Mouse (Mus musculus): ENCODE data around the gene Dennd6a. TPM values are rescaled to one million over a fixed set of nuclear protein-coding genes. Genes with fewer than 3 reads are reported as not detected.

The Dennd6a gene
- polyA plus RNA-seq, 1 experiment from 2014 or later = 9.9 TPM

DNA sequence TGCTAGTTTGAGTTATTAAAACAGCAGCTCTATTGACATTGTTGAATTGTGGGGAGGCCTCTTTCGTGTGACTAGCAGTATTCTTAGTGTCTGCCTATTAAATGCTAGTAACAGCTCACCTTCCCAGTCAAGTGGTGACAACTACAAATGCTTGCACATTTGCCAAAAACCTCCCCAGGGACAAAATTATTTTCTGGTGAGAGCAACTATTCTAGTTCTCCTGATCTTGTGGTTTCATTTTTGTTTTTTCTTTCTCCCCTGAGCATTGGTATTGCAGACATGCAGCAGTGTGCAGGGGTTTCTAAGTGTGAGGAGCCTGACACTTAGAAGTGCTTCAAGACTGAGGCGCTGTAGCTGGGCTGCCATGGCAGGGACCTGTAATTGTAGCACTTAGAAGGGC, 74.2 kb downstream of the Dennd6a start:
- Histone ChIP-seq H3K27me3 (ENCODE audit: insufficient read depth, low read length) (no peaks in the 10 kb centered on the region), H3K4me1 (ENCODE audit: insufficient read depth) (peaks cover 8% of the 10 kb centered on the region), H3K4me3 (ENCODE audit: low read depth, low read length) (no peak overlapping the region), H3K9me3 (ENCODE audit: low read length) (no peaks in the 10 kb centered on the region), H3K4me2 (ENCODE audit: low read depth, low read length) (no peak overlapping the region), H3K9ac (replicated peaks) (no peak overlapping the region), H3K36me3 (replicated peaks; ENCODE audit: insufficient read depth, low read length) (peaks cover 27% of the 10 kb centered on the region), H3K27ac (ENCODE audit: low read depth) (no peak overlapping the region)
- 82% methylated on average over 2 of the region's 2 CpGs for WGBS (ENCODE audit: insufficient replicate concordance)
- TF ChIP-seq EP300 (IDR thresholded peaks at IDR 0.05; ENCODE audit: low read depth) (no peak), CTCF (IDR thresholded peaks at IDR 0.05; ENCODE audit: low read depth) (no peak)
- DNase-seq (no peak), ATAC-seq (no peak)

- no peaks in the 10 kb centered on the region; the same call in 1 of the 2 replicates for H3K4me1 ChIP-seq (ENCODE audit: insufficient read depth)
- H3K27me3 ChIP-seq (ENCODE audit: insufficient read depth, low read length) = no peaks in the 10 kb centered on the region
- H3K4me3 ChIP-seq (ENCODE audit: low read depth, low read length) = no peak overlapping the region
- no peak overlapping the region for H3K27ac ChIP-seq (ENCODE audit: low read depth)
- H3K9me3 ChIP-seq (ENCODE audit: low read length) = no peaks in the 10 kb centered on the region
- H3K9ac ChIP-seq (replicated peaks) = no peak overlapping the region
- TF ChIP-seq CTCF (IDR thresholded peaks at IDR 0.05; ENCODE audit: low read depth) = peak; percentile 71
- TF ChIP-seq EP300 (IDR thresholded peaks at IDR 0.05; ENCODE audit: low read depth) = no peak
- DNase-seq (peak; percentile 26), ATAC-seq (peak; percentile 29; the same call in 1 of the 2 replicates)
- no peak overlapping the region for H3K4me2 ChIP-seq (ENCODE audit: low read depth, low read length)
- peaks cover 56% of the 10 kb centered on the region for H3K36me3 ChIP-seq (replicated peaks; ENCODE audit: insufficient read depth, low read length)
Observed at GRCm38 (mm10) chr14:26651901-26652300, 78.2 kb downstream of the Dennd6a start.

GRCm38 (mm10) chr14:26658178-26658577, 84.5 kb downstream of the Dennd6a start:
- ATAC-seq (no peak), DNase-seq (no peak)
- Histone ChIP-seq H3K9ac (replicated peaks) (no peak overlapping the region), H3K36me3 (replicated peaks; ENCODE audit: insufficient read depth, low read length) (peaks cover 45% of the 10 kb centered on the region), H3K27me3 (ENCODE audit: insufficient read depth, low read length) (no peaks in the 10 kb centered on the region), H3K4me1 (ENCODE audit: insufficient read depth) (0 out of 2 replicates have a peak, but pooled peaks cover 3% of the 10 kb centered on the region), H3K4me2 (ENCODE audit: low read depth, low read length) (no peak overlapping the region), H3K27ac (ENCODE audit: low read depth) (no peak overlapping the region), H3K9me3 (ENCODE audit: low read length) (no peaks in the 10 kb centered on the region), H3K4me3 (ENCODE audit: low read depth, low read length) (no peak overlapping the region)
- TF ChIP-seq CTCF (IDR thresholded peaks at IDR 0.05; ENCODE audit: low read depth) (no peak), EP300 (IDR thresholded peaks at IDR 0.05; ENCODE audit: low read depth) (no peak)

DNA sequence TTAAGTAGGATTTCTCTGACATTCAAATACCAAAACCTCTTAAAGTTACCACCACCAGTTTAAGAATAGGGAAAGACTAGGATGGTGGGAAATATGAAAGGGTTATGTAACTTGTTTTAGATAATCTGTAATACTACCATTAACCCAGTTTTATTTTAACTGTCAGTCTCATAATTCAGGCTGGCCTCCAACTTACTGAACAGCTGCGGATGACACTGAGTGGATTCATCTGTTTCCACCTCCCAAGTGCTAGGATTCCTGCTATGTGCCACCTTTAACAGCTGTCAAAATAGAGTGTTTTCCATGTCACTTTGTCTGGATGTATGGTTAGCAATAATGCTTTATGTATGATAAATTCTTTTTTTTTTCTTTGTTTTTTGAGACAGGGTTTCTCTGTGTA, 86.6 kb downstream of the Dennd6a start:
- no peaks in the 10 kb centered on the region for H3K9me3 ChIP-seq (ENCODE audit: low read length)
- no peak overlapping the region for H3K27ac ChIP-seq (ENCODE audit: low read depth)
- no peaks in the 10 kb centered on the region for H3K27me3 ChIP-seq (ENCODE audit: insufficient read depth, low read length)
- WGBS (ENCODE audit: insufficient replicate concordance) = 88% methylated on average over 1 of the region's 1 CpGs
- H3K9ac ChIP-seq (replicated peaks) = no peak overlapping the region
- ATAC-seq (no peak), DNase-seq (no peak)
- no peak for TF ChIP-seq CTCF (IDR thresholded peaks at IDR 0.05; ENCODE audit: low read depth)
- TF ChIP-seq EP300 (IDR thresholded peaks at IDR 0.05; ENCODE audit: low read depth) = no peak
- H3K4me3 ChIP-seq (ENCODE audit: low read depth, low read length) = no peak overlapping the region
- peaks cover 37% of the 10 kb centered on the region for H3K36me3 ChIP-seq (replicated peaks; ENCODE audit: insufficient read depth, low read length)
- H3K4me2 ChIP-seq (ENCODE audit: low read depth, low read length) = no peak overlapping the region
- H3K4me1 ChIP-seq (ENCODE audit: insufficient read depth) = 0 out of 2 replicates have a peak, but pooled peaks cover 3% of the 10 kb centered on the region

- H3K27ac ChIP-seq (ENCODE audit: low read depth) = no peak overlapping the region
- DNase-seq = no peak
- H3K9me3 ChIP-seq (ENCODE audit: low read length) = no peaks in the 10 kb centered on the region
- no peak for TF ChIP-seq EP300 (IDR thresholded peaks at IDR 0.05; ENCODE audit: low read depth)
- TF ChIP-seq CTCF (IDR thresholded peaks at IDR 0.05; ENCODE audit: low read depth) = no peak
- peaks cover 38% of the 10 kb centered on the region for H3K36me3 ChIP-seq (replicated peaks; ENCODE audit: insufficient read depth, low read length)
- H3K9ac ChIP-seq (replicated peaks) = no peak overlapping the region
- H3K27me3 ChIP-seq (ENCODE audit: insufficient read depth, low read length) = no peaks in the 10 kb centered on the region
- ATAC-seq = no peak
- H3K4me1 ChIP-seq (ENCODE audit: insufficient read depth) = peaks cover 7% of the 10 kb centered on the region; the same call in 1 of the 2 replicates
- H3K4me3 ChIP-seq (ENCODE audit: low read depth, low read length) = no peak overlapping the region
- 64% methylated on average over 3 of the region's 3 CpGs for WGBS (ENCODE audit: insufficient replicate concordance)
- H3K4me2 ChIP-seq (ENCODE audit: low read depth, low read length) = no peak overlapping the region
Observed at GRCm38 (mm10) chr14:26662016-26662415, 88.4 kb downstream of the Dennd6a start.

DNA sequence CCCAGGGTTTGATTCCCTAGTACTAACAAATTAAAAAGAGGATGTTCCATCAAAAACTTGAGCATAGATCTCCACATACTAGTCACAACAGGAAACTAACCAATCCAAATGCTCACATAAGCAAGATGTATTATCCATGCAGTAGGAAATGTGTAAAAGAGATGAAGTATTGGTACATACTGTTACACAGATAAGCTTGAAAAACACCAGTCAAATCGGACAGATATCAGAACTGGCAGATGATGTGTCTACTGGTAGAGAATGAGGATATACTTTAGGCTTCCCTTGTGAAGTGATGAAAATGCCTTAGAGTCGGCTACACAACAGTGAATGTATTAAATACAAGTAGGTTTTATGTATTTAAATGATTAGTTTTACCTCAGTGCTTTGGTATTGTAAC, 88.8 kb downstream of the Dennd6a start:
- Histone ChIP-seq H3K27ac (ENCODE audit: low read depth) (no peak overlapping the region), H3K4me2 (ENCODE audit: low read depth, low read length) (no peak overlapping the region), H3K27me3 (ENCODE audit: insufficient read depth, low read length) (no peaks in the 10 kb centered on the region), H3K4me1 (ENCODE audit: insufficient read depth) (peaks cover 10% of the 10 kb centered on the region; the same call in 1 of the 2 replicates), H3K4me3 (ENCODE audit: low read depth, low read length) (no peak overlapping the region), H3K36me3 (replicated peaks; ENCODE audit: insufficient read depth, low read length) (peaks cover 34% of the 10 kb centered on the region), H3K9ac (replicated peaks) (no peak overlapping the region), H3K9me3 (ENCODE audit: low read length) (no peaks in the 10 kb centered on the region)
- TF ChIP-seq CTCF (IDR thresholded peaks at IDR 0.05; ENCODE audit: low read depth) (no peak), EP300 (IDR thresholded peaks at IDR 0.05; ENCODE audit: low read depth) (peak; percentile 56)
- ATAC-seq (no peak), DNase-seq (no peak)
- WGBS (ENCODE audit: insufficient replicate concordance) = 61% methylated on average over 2 of the region's 2 CpGs

DNA sequence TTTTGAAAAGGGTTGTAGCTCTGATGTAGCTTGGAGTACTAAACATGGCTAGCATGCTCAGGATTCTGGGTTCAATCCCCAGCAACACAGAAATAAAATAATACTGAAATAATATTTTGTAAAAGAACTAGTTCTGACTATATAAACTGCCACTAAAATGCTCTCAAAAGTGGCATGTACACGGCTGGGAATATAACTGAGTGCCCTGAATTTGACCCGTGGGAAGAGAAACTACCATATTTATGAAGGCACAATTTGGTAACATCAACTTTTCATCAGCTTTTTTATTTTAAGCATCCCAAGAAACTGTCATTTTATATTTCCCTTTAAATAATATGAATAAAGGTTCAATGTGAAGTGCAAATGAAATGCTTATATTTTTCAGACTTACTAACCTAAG, 90.2 kb downstream of the Dennd6a start:
- no peak overlapping the region for H3K9ac ChIP-seq (replicated peaks)
- no peak for ATAC-seq
- no peak for DNase-seq
- H3K4me2 ChIP-seq (ENCODE audit: low read depth, low read length) = no peak overlapping the region
- H3K36me3 ChIP-seq (replicated peaks; ENCODE audit: insufficient read depth, low read length) = peaks cover 29% of the 10 kb centered on the region
- no peaks in the 10 kb centered on the region for H3K27me3 ChIP-seq (ENCODE audit: insufficient read depth, low read length)
- H3K4me3 ChIP-seq (ENCODE audit: low read depth, low read length) = no peak overlapping the region
- WGBS (ENCODE audit: insufficient replicate concordance) = 89% methylated on average over 2 of the region's 2 CpGs
- TF ChIP-seq EP300 (IDR thresholded peaks at IDR 0.05; ENCODE audit: low read depth) (no peak), CTCF (IDR thresholded peaks at IDR 0.05; ENCODE audit: low read depth) (no peak)
- H3K27ac ChIP-seq (ENCODE audit: low read depth) = no peak overlapping the region
- no peaks in the 10 kb centered on the region for H3K9me3 ChIP-seq (ENCODE audit: low read length)
- peaks cover 14% of the 10 kb centered on the region; the same call in 1 of the 2 replicates for H3K4me1 ChIP-seq (ENCODE audit: insufficient read depth)
